Mouse (Mus musculus) thymus, postnatal 10 days (tissue): ENCODE measurements around the gene Pate1.

Experiments used
- DNase-seq, 2 experiments: peaks; one replicate each; pipeline ENCODE4 v3.0.0; 2021; ENCODE audit warnings: low spot score in 2 of 2

Pate1 gene

DNA sequence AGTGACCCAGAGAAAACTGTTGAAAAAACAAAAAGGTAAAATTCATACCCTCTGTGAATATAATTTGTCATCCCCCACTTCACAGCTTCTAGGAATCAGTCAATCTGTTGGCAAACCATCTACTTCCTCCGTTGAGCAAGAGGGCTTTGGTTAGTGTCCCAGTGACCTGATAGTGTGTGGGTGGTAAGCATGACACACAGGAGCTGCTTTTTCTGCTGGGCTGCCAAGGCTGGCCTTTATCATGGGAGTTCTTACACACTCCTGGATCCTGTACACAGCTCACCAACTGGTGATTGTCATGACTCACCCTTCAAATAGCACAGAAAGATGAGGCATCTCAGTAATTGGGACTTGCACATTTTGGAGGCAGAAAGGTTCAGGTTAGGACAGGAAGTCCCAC, at the start of gene Pate1:
TSS of gene Pate1 (minus strand) at position 378 of the 400 bp plus-strand sequence.
- no peak for DNase-seq

DNA sequence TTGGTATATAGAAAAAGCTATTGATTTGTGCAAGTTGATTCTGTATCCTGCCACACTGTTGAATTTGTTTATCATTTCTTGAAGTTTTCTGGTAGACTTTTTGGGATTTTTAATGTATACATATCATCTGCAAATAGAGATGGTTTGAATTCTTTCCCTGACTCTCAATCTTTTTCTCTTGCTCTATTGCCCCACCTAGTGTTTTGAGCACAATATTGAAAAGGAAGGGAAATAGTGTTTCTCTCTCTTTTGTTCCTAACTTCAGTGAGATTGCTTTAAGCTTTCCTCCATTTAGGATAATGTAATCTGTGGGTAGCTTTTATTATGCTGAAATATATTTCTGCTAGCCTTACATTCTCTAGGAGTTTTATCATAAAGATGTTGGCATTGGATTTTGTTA, 20.1 kb upstream of the Pate1 start:
- no peak for DNase-seq

DNA sequence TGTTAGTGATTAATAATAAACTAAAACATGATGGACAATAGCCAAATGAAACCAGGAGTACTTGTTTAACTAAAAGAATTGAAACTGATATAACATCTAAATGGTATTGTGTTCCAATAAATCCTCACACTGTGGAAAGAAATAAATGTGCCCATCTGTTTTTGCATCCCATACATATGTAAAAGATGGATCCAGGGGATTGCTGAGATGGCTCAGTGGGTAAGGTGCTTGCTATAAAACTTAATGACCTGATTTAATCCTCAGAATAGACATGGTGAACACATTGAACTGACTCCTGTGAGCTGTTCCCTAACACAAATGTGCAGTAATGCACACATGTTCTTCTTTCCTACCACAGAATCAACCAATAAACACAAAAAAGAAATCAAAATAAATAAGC, 4.7 kb upstream of the Pate1 start:
- no peak for DNase-seq

DNA sequence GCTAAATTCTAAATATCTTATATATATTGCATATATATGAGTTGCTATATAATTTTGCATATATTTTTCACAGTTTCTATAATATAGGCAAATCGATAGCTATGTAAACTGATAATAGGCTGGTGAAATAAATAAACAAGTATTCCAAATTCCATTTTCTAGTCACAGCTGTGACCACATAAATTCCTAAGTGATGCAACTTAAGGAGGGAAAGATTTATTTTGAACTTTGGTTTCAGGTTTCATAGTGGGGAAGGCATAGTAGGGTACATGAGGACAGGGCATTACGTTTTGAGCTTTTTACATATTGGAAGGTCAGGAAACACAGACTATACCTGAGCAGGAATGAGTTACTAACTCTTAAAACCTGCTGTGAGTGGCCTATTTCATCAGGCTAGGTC, 13.6 kb downstream of the Pate1 start:
- DNase-seq, result no peak

DNA sequence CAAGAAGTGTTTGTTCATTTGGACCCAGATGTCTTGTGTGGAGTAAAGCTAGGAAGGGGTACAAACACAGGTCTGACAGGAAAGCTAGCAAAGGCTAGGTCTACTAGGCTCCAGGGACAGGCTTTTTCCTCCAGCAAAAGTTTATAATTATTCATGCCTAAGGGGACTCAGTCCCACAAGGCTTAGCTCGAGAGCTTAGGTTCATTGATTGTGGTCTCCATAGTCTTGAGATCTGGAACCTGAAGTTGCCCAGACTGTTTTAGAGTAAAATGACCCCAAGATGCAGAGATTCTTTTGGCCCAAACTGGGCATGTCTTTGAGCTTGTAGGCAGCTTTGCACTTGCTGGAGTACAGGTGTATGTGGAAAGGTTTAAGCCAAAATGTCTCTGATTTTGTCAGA, 39.1 kb downstream of the Pate1 start, which contains the start of gene Pate3:
TSS of gene Pate3 (minus strand) at position 101 of the 400 bp plus-strand sequence.
- DNase-seq, result no peak
